ENCODE assay signal across 14 mouse cellular contexts in genomic region chr2:49774180-49774579, GRCm38 (mm10).
"Had no signal": no experiment of that assay in that cellular context is flagged by ENCODE, and none has a peak within 500 bp of the region (broad histone marks: within the 10 kb centered on the region; RNA-seq: fewer than 3 reads in every experiment).

No protein-coding gene starts in this region.

- H3K4me3 ChIP-seq: layer of hippocampus, adult 2 months; limb, embryonic 15.5 days; megakaryocyte, embryonic 14.5 days; midbrain, embryonic 13.5 days had no signal

- H3K4me2 ChIP-seq: limb, embryonic 15.5 days; lung, embryonic 14.5 days; midbrain, embryonic 13.5 days had no signal

- H3K9ac ChIP-seq: limb, embryonic 15.5 days; lung, embryonic 14.5 days; midbrain, embryonic 13.5 days had no signal

- H3K27me3 ChIP-seq: limb, embryonic 15.5 days; megakaryocyte, embryonic 14.5 days; midbrain, embryonic 13.5 days had no signal

- ATAC-seq: inflammation-experienced regulatory T-cells, adult 6 months; intestine, postnatal 0 days; midbrain, embryonic 13.5 days had no signal

- H3K27ac ChIP-seq: layer of hippocampus, adult 2 months; limb, embryonic 15.5 days; midbrain, embryonic 13.5 days had no signal

- DNase-seq: kidney, postnatal 10 days; kidney, postnatal 4 days; lung, embryonic 14.5 days; lung, postnatal 10 days; lung, postnatal 4 days; spleen, adult 18-20 months; thymus, adult 18-20 months; thymus, postnatal 4 days had no signal

- H3K4me1 ChIP-seq: limb, embryonic 15.5 days had no signal

- H3K36me3 ChIP-seq: limb, embryonic 15.5 days had no signal

- H3K9me3 ChIP-seq: limb, embryonic 15.5 days; midbrain, embryonic 13.5 days had no signal
